In the genomic region with DNA sequence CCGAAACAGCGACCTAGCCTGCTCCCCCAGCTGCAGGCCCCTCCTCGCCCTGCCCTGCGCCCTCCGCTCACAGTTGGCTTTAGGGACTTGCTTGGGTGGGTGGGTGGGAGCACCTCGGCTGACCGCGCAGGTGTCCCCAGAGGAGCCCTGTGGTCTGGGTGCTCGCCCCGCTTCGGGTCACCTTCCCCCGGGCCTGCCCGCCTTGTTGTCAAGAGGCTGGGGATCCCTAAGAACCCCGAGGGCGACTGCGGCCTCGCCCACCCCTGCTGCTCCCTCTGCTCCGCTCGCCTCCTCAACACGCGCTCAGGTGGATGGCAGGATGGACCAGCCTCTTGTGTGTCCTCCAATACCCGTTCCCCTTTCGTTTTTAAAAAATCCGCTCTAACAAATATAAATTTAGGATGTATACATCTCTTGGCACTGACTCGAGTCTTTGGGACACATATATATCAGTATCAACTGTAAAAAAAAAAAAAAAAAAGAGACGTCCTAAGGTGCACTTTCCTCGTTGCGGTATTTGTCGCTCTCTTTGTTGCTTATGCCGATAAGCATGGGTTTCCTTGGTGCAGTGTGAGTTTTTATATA, we compare ENCODE assay signal across 7 mouse cellular contexts. TPM values are rescaled to one million over a fixed set of nuclear protein-coding genes. Genes with fewer than 3 reads are reported as not detected.
DNase-seq lines count a peak whose midpoint lies in the region; ATAC-seq and TF ChIP-seq lines count a peak whose summit lies in the region.

No protein-coding gene starts in this region.

- H3K4me2 ChIP-seq in lung, postnatal 0 days (replicated peaks; ENCODE audit: low read depth, low read length): peak overlapping the region; percentile 61
- H3K4me2 ChIP-seq in forebrain, embryonic 13.5 days: peak overlapping the region; percentile 79
- H3K4me2 ChIP-seq in limb, embryonic 14.5 days (replicated peaks; ENCODE audit: low read depth, low read length, severe bottlenecking): peak overlapping the region; percentile 53
- peak overlapping the region; percentile 44 for H3K4me2 ChIP-seq in stomach, embryonic 16.5 days (ENCODE audit: low read depth, low read length)

- no peak for ATAC-seq in lung, postnatal 0 days
- no peak for ATAC-seq in forebrain, embryonic 13.5 days
- ATAC-seq in limb, embryonic 14.5 days (ENCODE audit: low FRiP score, low read depth): no peak
- ATAC-seq in stomach, embryonic 16.5 days (ENCODE audit: insufficient read depth, low FRiP score): no peak

- no peak for TF ChIP-seq EP300 in lung, postnatal 0 days (IDR thresholded peaks at IDR 0.05)

- no peak for DNase-seq in lung, postnatal 0 days (ENCODE audit: low spot score)
- no peak for DNase-seq in lung, adult 18-20 months
- no peak for DNase-seq in limb, embryonic 14.5 days (ENCODE audit: low spot score)
- no peak for DNase-seq in layer of hippocampus, adult 18-20 months (ENCODE audit: low spot score in 2 of 2)
- no peak for DNase-seq in left cerebral cortex, adult 11 months (ENCODE audit: low spot score)

- no peak for TF ChIP-seq CTCF in lung, postnatal 0 days (IDR thresholded peaks at IDR 0.05)

- H3K4me3 ChIP-seq in lung, postnatal 0 days (ENCODE audit: low read depth, low read length): peak overlapping the region; percentile 37; the same call in 1 of the 2 replicates
- H3K4me3 ChIP-seq in forebrain, embryonic 13.5 days: peak overlapping the region; percentile 70
- peak overlapping the region; percentile 35 for H3K4me3 ChIP-seq in limb, embryonic 14.5 days (replicated peaks; ENCODE audit: low read length)
- peak overlapping the region; percentile 31 for H3K4me3 ChIP-seq in stomach, embryonic 16.5 days (replicated peaks; ENCODE audit: low read length)

- TF ChIP-seq POLR2A in limb, embryonic 14.5 days (IDR thresholded peaks at IDR 0.05; ENCODE audit: borderline replicate concordance, extremely low read depth, insufficient read depth, insufficient read length): no peak

- no peak overlapping the region for H3K9ac ChIP-seq in lung, postnatal 0 days (replicated peaks; ENCODE audit: low read depth)
- H3K9ac ChIP-seq in forebrain, embryonic 13.5 days: peak overlapping the region; percentile 97
- no peak overlapping the region for H3K9ac ChIP-seq in limb, embryonic 14.5 days (ENCODE audit: low read depth, low read length, severe bottlenecking)
- H3K9ac ChIP-seq in stomach, embryonic 16.5 days (ENCODE audit: low read length): no peak overlapping the region; the same call in 1 of the 2 replicates

- WGBS in lung, postnatal 0 days: 5% methylated on average over 29 of the region's 30 CpGs
- WGBS in forebrain, embryonic 13.5 days: 2% methylated on average over 22 of the region's 30 CpGs
- 9% methylated on average over 28 of the region's 30 CpGs for WGBS in limb, embryonic 14.5 days
- 7% methylated on average over 26 of the region's 30 CpGs for WGBS in stomach, embryonic 16.5 days

- H3K36me3 ChIP-seq in lung, postnatal 0 days (ENCODE audit: insufficient read depth, low read length): no peaks in the 10 kb centered on the region
- H3K36me3 ChIP-seq in forebrain, embryonic 13.5 days (ENCODE audit: poor library complexity, severe bottlenecking): peaks cover 20% of the 10 kb centered on the region
- H3K36me3 ChIP-seq in limb, embryonic 14.5 days (ENCODE audit: control insufficient read depth, insufficient read depth, low read length): no peaks in the 10 kb centered on the region
- no peaks in the 10 kb centered on the region for H3K36me3 ChIP-seq in stomach, embryonic 16.5 days (ENCODE audit: control insufficient read depth, insufficient read depth, low read length)

- H3K9me3 ChIP-seq in lung, postnatal 0 days (ENCODE audit: low read length): no peaks in the 10 kb centered on the region
- no peaks in the 10 kb centered on the region for H3K9me3 ChIP-seq in forebrain, embryonic 13.5 days (replicated peaks)
- no peaks in the 10 kb centered on the region for H3K9me3 ChIP-seq in limb, embryonic 14.5 days (ENCODE audit: control insufficient read depth, low read length)
- H3K9me3 ChIP-seq in stomach, embryonic 16.5 days (replicated peaks; ENCODE audit: control insufficient read depth, low read length): no peaks in the 10 kb centered on the region

- peaks cover 84% of the 10 kb centered on the region for H3K27me3 ChIP-seq in lung, postnatal 0 days (replicated peaks; ENCODE audit: insufficient read depth, low read length)
- H3K27me3 ChIP-seq in forebrain, embryonic 13.5 days: peaks cover 94% of the 10 kb centered on the region
- H3K27me3 ChIP-seq in limb, embryonic 14.5 days (ENCODE audit: control insufficient read depth, insufficient read depth, low read length): peaks cover 98% of the 10 kb centered on the region
- H3K27me3 ChIP-seq in stomach, embryonic 16.5 days (ENCODE audit: control insufficient read depth, insufficient read depth, low read length): peaks cover 94% of the 10 kb centered on the region

- H3K27ac ChIP-seq in lung, postnatal 0 days (ENCODE audit: low read length): no peak overlapping the region
- H3K27ac ChIP-seq in forebrain, embryonic 13.5 days: peak overlapping the region; percentile 92
- H3K27ac ChIP-seq in limb, embryonic 14.5 days (replicated peaks; ENCODE audit: low read depth, low read length): no peak overlapping the region
- no peak overlapping the region for H3K27ac ChIP-seq in stomach, embryonic 16.5 days (ENCODE audit: low read length)

- H3K4me1 ChIP-seq in lung, postnatal 0 days (ENCODE audit: insufficient read depth, low read depth, low read length): peaks cover 6% of the 10 kb centered on the region
- peaks cover 56% of the 10 kb centered on the region for H3K4me1 ChIP-seq in forebrain, embryonic 13.5 days
- H3K4me1 ChIP-seq in limb, embryonic 14.5 days (ENCODE audit: control insufficient read depth, insufficient read depth, low read length): peaks cover 25% of the 10 kb centered on the region
- H3K4me1 ChIP-seq in stomach, embryonic 16.5 days (ENCODE audit: control insufficient read depth, insufficient read depth, low read length): peaks cover 20% of the 10 kb centered on the region

RNA-seq across cellular contexts. Expression of gene Dmrta2, which starts 4.9 kb away (rescaled TPM):
- polyA plus RNA-seq in lung, postnatal 0 days (2015; fragmentation: Nextera tagmentation; extraction: Ambion mirVana): 0.05 TPM in 1 of 2 replicates, not detected in the other
- 6.1 and 7.1 TPM in 2 replicates for polyA plus RNA-seq in forebrain, embryonic 13.5 days (2015; fragmentation: Nextera tagmentation; extraction: Ambion mirVana)
- 0.82 and 1.2 TPM in 2 replicates for polyA plus RNA-seq in limb, embryonic 14.5 days (2012; rRNA removed)
- not detected in 2 replicates for polyA plus RNA-seq in limb, embryonic 14.5 days (2014; fragmentation: Nextera tagmentation; extraction: Ambion mirVana)
- polyA plus RNA-seq in stomach, embryonic 16.5 days (2015; fragmentation: Nextera tagmentation; extraction: Ambion mirVana): 0.09 TPM in 1 of 2 replicates, not detected in the other
- total RNA-seq in layer of hippocampus, adult 18-20 months (2021): 1 to 10 TPM; 2.4 to 2.5 TPM
